Mouse (Mus musculus) Muller cell, postnatal 12 days (primary cell): ENCODE results near the gene Vax2.

Experiments
- DNase-seq: peaks from one replicate; pipeline ENCODE4 v3.0.0-alpha.2; 2015; ENCODE audit errors: inconsistent ontology term

Vax2 gene

GRCm38 (mm10) chr6:83711725-83712475 lies 836 bp downstream of the Vax2 start:
- no peak for DNase-seq

GRCm38 (mm10) chr6:83713271-83714136 lies 2.4 kb downstream of the Vax2 start:
- DNase-seq: no peak

DNA sequence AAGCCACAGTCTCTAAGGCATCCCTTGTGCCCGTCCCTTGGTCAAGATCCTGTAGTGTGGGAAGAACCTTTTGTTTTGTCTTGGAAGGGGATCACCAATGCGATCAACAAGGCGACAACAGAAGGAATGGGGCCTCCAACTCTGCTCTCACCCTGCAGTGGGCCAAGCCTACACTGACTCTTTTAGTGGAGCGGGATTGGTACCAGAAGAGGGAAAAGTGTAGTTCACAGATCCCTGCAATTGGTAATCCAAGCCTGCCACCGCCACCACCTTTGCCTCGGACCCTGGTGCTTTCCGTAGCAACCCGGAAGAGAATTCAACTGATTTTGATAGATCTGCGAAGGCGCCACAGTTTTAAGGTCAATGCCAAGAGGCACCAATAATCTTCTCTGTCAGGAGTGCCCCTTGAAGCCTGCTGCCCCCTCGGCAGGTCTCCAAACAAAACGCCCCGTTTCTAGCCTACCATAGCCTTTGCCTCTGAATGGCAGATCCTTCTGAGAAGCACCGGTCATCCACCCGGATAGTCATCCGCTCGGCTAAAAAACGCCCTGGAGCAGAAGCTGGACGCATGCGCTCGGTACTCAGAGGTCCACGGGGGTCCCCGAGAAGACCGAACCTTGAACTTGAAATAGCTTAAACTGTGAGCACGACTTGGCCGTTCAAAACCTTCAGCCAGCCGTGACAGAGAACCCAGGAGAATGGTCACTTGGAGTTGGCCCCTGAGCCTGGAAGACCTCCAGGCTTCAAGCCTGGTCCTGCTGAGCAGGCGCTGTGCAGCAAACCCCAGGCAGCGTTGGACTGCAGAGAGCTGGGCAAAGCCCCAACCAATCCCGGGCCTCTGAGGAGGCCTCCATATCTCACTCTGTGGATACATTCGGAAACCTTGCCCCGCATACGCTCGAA lies 3.4 kb downstream of the Vax2 start:
- peak; percentile 63 for DNase-seq

DNA sequence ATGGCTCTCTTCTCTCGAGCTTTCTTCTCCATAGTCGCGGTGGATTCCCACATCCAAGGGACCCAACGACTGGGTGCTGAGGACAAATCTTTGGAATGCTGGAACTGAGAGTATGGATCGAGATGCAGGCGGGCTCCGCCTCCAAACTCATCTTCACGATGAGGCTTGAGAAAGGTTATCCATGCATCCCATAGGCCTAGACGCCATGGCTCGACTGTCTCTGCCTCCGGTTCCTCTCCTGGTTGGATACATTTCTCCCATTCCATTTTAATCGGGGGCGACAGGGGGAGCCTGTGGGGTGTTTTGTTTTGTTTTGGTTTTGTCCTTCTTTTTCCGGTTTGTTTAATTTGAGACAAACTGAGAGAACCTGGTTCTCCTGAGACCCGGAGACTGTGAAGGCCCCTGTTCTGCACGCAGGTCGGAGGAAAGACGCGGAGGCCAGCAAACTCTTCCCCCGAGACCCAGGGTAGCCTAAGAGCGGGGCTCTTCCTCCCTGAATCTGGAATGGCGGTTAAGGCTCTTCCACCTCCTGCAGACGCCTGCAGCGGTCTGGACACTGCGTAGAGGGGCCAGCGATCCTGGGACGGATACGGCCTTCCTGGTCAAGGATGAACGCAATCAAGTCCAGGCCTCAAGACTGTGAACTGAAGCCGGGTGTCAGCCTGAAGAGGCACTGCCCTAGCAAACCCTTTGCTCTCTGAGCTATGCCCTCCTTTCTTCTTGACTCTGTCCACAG lies 4.6 kb downstream of the Vax2 start:
- peak; percentile 40 for DNase-seq

- no peak for DNase-seq
Measured at GRCm38 (mm10) chr6:83717026-83717425, 6.0 kb downstream of the Vax2 start.

DNA sequence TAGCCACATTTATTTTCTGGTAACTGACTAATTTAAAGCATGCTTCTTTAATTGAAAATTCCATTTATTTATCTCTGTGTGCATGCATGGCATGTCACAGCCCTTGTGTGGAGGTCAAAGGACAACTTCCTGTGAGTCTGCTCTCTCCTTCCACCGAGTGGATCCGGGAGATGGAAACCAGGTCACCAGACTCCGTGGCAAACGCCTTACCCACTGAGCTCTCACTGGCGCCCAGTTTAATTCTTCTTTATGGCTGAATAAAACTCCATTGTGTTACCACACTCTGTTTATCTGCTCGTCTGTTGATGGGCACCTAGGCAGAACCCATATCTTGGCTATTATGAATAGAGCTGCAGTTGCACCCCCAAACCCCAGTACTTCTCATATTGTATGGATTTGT lies 11.5 kb downstream of the Vax2 start:
- DNase-seq: no peak

DNA sequence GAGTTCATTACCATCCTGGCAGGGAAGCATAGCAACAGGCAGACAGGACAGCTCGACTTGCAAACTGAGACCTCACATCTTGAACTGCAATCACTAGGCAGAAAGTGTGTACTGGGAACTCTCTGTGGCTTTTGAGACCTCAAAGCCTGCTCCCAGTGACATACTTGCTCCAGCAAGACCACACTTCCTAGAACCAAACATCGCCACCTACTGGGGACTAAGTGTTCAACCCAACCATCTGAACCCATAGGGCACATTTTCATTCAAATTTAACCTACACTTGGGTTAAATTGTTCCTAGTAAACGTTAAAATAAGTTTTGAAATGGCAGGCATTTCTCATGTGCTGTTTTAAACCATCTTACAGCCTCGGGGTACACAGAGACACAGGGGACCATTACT lies 16.1 kb downstream of the Vax2 start:
- DNase-seq: no peak

- DNase-seq: no peak
Measured at GRCm38 (mm10) chr6:83728488-83728887, 17.4 kb downstream of the Vax2 start.

- DNase-seq: no peak
Measured at GRCm38 (mm10) chr6:83729350-83729970, 18.4 kb downstream of the Vax2 start.

DNA sequence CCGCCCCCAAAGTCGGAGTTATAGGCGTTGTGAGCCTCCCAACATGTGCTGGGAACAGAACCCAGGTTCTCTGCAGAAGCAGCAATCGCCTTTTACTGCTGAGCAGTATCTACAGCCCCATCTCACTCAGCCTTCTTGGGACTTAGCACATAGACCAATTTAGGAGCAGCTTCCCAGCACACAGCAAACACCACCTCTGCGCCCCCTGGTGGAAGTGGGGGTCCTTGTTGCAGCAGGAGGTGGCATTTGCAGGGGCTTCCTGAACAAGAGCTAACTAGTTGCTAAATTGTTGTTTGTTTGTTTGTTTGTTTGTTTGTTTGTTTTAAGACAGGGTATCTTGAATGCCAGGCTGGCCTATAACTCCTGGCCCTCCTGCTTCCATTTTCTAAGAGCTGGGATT lies 20.1 kb downstream of the Vax2 start:
- DNase-seq: peak; percentile 66

GRCm38 (mm10) chr6:83737311-83737710 lies 26.2 kb downstream of the Vax2 start:
- no peak for DNase-seq

GRCm38 (mm10) chr6:83738596-83738995 lies 27.5 kb downstream of the Vax2 start:
- no peak for DNase-seq

DNA sequence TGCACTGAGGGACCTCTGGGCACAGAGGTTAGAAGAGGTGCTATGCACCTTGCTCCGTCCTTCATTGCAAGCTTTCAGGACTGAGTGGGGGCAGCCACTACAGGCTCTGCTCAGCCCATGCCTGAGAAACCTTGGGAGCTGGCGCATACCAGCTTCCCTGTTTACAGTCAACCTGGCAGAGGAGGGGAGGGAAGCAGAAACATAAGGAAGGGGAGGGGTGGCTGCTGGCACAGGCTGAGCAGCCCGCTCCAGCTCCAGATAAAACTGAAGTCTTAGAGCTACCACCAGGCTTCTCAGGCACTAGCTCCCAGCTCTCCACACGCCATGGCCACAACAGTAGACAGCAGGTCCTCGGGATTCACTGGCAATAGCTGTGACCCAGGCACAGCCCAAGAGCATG lies 31.7 kb downstream of the Vax2 start, which contains the start of gene Atp6v1b1:
Atp6v1b1 (plus strand) TSS at position 230 of the 400 bp plus-strand sequence.
- DNase-seq: no peak

DNA sequence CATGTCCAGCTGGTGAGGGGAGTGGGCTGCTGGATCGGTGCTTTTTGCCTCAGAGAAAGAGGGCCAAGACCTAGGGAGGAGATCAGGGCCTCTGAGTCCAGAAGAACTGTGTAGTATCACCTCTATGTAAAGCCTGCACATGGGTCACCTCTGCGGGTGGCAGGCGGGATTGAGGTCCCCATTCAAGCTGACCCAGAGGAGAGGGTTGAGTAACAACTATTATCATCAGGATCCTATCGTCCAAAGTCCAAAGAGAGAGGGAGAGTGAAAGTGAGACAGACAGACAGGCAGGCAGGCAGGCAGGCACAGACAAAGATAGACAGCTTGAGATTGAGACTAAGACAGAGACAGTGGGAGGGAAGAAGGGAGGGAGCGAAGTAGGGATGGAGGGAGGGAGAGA lies 32.1 kb downstream of the Vax2 start:
- no peak for DNase-seq

GRCm38 (mm10) chr6:83744126-83744525 lies 33.1 kb downstream of the Vax2 start:
- DNase-seq: no peak

DNA sequence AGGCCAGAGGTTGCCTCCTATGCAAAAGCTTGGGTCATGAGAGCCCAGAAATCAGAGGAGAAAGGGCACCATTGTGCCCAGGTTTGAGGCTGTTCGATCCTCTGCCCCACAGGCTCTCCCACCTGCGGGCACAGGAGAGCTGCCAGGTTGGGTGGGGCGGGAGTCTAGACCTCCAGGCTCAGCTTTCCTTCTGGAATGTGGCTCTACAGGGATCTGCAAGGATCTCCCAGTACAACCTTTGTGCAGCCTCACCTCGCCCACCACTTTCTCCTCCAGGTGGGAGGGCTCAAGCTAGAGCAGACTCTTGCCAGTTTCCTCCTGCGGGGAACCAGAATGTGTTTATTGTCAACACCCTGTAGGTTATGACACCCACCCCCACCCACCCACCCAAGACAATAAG lies 33.5 kb downstream of the Vax2 start:
- DNase-seq: no peak

DNA sequence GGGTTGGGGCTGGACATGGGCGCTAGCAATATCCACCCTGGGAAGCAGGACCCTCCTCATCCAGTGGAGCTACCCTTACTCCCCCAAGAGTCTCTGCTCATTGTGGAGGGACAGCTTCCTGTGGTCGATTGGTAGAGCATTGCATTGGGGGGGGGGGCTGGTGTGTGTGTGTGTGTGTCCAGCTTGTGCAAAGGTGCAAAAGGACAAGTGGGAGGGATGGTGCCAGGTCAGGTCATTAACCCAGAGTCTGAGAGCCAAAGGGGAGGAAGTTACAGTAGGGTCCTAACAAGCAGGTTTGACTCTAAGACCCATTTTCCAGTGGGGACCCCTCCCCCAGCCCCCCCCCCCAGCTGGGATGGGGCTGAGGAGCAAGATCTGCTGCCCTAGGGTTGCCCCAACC lies 34.4 kb downstream of the Vax2 start:
- no peak for DNase-seq

DNA sequence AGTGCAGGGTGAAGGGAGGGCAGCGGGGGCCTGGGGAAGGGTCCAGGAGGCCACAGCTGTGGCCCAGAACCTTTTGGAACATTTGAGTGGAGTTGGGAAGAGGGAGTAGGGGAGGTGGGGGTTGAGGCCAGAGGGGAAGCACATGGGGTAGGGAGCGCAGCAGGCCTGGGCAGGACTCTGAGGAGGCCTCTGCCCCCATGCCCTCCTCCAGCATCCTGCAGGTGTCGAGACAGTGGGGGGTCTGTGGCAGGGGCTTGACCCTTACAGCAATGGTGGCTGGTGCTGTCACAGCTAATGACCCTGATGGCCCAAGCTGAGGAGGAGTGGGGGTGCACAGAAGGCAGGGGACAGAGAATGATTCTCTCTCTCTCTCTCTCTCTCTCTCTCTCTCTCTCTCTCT lies 38.2 kb downstream of the Vax2 start:
- no peak for DNase-seq

GRCm38 (mm10) chr6:83750171-83750684 lies 39.2 kb downstream of the Vax2 start:
- DNase-seq: peak; percentile 41

DNA sequence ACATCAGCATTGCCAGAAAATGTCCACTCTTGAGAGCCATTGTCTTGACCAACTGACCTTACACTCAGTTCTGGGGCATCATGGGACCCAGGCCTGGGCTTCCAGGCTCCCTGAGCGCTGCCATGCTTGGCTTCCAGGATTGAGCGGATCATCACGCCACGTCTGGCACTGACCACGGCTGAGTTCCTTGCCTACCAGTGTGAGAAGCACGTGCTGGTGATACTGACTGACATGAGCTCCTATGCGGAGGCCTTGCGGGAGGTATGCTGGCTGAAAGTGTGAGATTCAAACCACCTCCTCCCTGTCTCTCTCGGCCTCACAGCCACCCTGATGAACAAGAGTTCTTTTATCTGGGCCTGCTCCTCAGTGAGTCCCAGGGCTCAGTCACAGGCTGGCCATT lies 45.0 kb downstream of the Vax2 start:
- no peak for DNase-seq

- no peak for DNase-seq
Measured at GRCm38 (mm10) chr6:83762344-83762743, 51.3 kb downstream of the Vax2 start, which contains the start of gene Ankrd53. Gene Ankrd53, plus strand, starts transcription at chr6:83762644.
